Mouse (Mus musculus) spleen, postnatal 14 days (tissue): ENCODE measurements around the gene Eed.

ENCODE experiments used
- DNase-seq, 2 experiments: peaks; one replicate each; pipeline ENCODE4 v3.0.0; 2021 to 2022; ENCODE audit warnings: low spot score in 2 of 2

Gene Eed

GRCm38 (mm10) chr7:89981557-89981956 lies 774 bp upstream of the Eed start:
- no peak for DNase-seq

GRCm38 (mm10) chr7:89980133-89980484 lies 674 bp downstream of the Eed start:
- no peak for DNase-seq

- no peak for DNase-seq
These were observed 1.2 kb downstream of the Eed start for GRCm38 (mm10) chr7:89979432-89980130.

GRCm38 (mm10) chr7:89976796-89977195 lies 4.0 kb downstream of the Eed start:
- no peak for DNase-seq

GRCm38 (mm10) chr7:89975571-89975970 lies 5.2 kb downstream of the Eed start:
- no peak for DNase-seq

- no peak for DNase-seq
These were observed 13.5 kb downstream of the Eed start for GRCm38 (mm10) chr7:89967235-89967634.

GRCm38 (mm10) chr7:89966771-89967170 lies 14.0 kb downstream of the Eed start:
- no peak for DNase-seq

GRCm38 (mm10) chr7:89963135-89963534 lies 17.6 kb downstream of the Eed start:
- no peak for DNase-seq

- no peak for DNase-seq
These were observed 23.5 kb downstream of the Eed start for GRCm38 (mm10) chr7:89957300-89957699.

- DNase-seq = no peak
These were observed 26.5 kb downstream of the Eed start for GRCm38 (mm10) chr7:89954261-89954660.

- DNase-seq = no peak
These were observed 31.4 kb downstream of the Eed start for GRCm38 (mm10) chr7:89949403-89949802.

- DNase-seq = no peak
These were observed 32.8 kb downstream of the Eed start for GRCm38 (mm10) chr7:89948026-89948425.

- DNase-seq = peak; percentile 78 to 92
These were observed 40.0 kb downstream of the Eed start, which contains the start of gene Hikeshi for GRCm38 (mm10) chr7:89940571-89941463. TSS of gene Hikeshi (minus strand) at chr7:89941204.

GRCm38 (mm10) chr7:89939497-89940353 lies 41.1 kb downstream of the Eed start:
- no peak for DNase-seq

GRCm38 (mm10) chr7:89923441-89924180 lies 57.2 kb downstream of the Eed start:
- no peak for DNase-seq

GRCm38 (mm10) chr7:89917776-89918175 lies 63.0 kb downstream of the Eed start:
- DNase-seq = no peak

GRCm38 (mm10) chr7:89916711-89917110 lies 64.1 kb downstream of the Eed start:
- no peak for DNase-seq

- DNase-seq = no peak
These were observed 67.2 kb downstream of the Eed start for GRCm38 (mm10) chr7:89913432-89914158.

GRCm38 (mm10) chr7:89912356-89912755 lies 68.4 kb downstream of the Eed start:
- DNase-seq = no peak

- DNase-seq = no peak
These were observed 71.1 kb downstream of the Eed start for GRCm38 (mm10) chr7:89909711-89910110.
